Mouse (Mus musculus): ENCODE results near the gene Krt26. TPM values are rescaled to one million over a fixed set of nuclear protein-coding genes. Genes with fewer than 3 reads are reported as not detected.

The Krt26 gene
- polyA plus RNA-seq, 1 experiment from 2014 or later: not detected

DNA sequence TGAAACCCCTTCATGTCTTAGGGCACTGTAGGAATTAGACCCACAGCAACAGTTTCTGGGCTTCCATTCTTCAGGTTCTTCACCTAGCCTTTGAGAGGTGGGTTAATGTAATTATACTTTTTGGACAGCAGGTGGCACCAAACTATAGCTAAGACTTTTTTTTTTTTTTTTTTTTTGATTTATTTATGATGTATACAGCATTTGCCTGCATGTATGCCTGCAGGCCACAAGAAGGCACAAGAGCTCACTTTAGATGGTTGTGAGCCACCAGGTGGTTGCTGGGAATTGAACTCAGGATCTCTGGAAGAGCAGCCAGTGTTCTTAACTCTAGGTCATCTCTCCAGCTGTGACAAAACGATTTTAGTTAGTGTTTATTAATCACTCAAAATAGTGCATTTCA lies 26.9 kb downstream of the Krt26 start:
- H3K4me1 ChIP-seq (ENCODE audit: insufficient read depth): 0 out of 2 replicates have a peak, but pooled peaks cover 3% of the 10 kb centered on the region
- ATAC-seq: no peak
- 67% methylated on average over 1 of the region's 1 CpGs for WGBS (ENCODE audit: insufficient replicate concordance)

DNA sequence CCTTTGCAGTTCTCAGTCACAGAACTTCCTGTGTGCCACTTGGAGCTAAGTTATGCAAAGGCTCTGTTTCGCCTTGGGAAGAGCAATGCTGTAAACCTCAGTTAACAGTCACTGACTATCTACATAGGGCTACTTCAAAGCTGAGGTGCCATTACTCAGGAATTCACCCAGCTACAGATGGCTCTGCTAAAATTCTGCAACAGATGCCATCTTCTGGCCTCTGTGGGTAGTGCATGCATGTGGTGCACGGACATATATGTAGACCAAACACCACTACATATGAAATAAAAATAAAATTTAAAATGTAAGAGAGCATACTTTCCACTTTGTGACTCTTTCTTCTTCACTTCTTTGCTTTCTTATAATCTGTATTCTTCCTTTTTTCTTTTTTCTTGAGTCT lies 30.2 kb downstream of the Krt26 start:
- Histone ChIP-seq H3K27ac (ENCODE audit: low read depth) (no peak overlapping the region), H3K36me3 (replicated peaks; ENCODE audit: insufficient read depth, low read length) (no peaks in the 10 kb centered on the region), H3K4me3 (ENCODE audit: low read depth, low read length) (no peak overlapping the region), H3K4me1 (ENCODE audit: insufficient read depth) (0 out of 2 replicates have a peak, but pooled peaks cover 3% of the 10 kb centered on the region), H3K9me3 (ENCODE audit: low read length) (no peaks in the 10 kb centered on the region), H3K4me2 (ENCODE audit: low read depth, low read length) (no peak overlapping the region), H3K27me3 (ENCODE audit: insufficient read depth, low read length) (no peaks in the 10 kb centered on the region), H3K9ac (replicated peaks) (no peak overlapping the region)
- no peak for TF ChIP-seq EP300 (IDR thresholded peaks at IDR 0.05; ENCODE audit: low read depth)
- TF ChIP-seq CTCF (IDR thresholded peaks at IDR 0.05; ENCODE audit: low read depth): peak; percentile 74
- no peak for ATAC-seq
- WGBS (ENCODE audit: insufficient replicate concordance): 17% methylated on average over 2 of the region's 2 CpGs
- peak; percentile 73 for DNase-seq

More for the DNA sequence above, 26.9 kb downstream of the Krt26 start:
- H3K4me2 ChIP-seq (ENCODE audit: low read depth, low read length): no peak overlapping the region
- no peak overlapping the region for H3K9ac ChIP-seq (replicated peaks)
- H3K27me3 ChIP-seq (ENCODE audit: insufficient read depth, low read length): no peaks in the 10 kb centered on the region
- H3K36me3 ChIP-seq (replicated peaks; ENCODE audit: insufficient read depth, low read length): no peaks in the 10 kb centered on the region
- no peaks in the 10 kb centered on the region for H3K9me3 ChIP-seq (ENCODE audit: low read length)
- H3K27ac ChIP-seq (ENCODE audit: low read depth): no peak overlapping the region
- TF ChIP-seq EP300 (IDR thresholded peaks at IDR 0.05; ENCODE audit: low read depth) (no peak), CTCF (IDR thresholded peaks at IDR 0.05; ENCODE audit: low read depth) (peak; percentile 55)
- DNase-seq: no peak
- H3K4me3 ChIP-seq (ENCODE audit: low read depth, low read length): no peak overlapping the region

DNA sequence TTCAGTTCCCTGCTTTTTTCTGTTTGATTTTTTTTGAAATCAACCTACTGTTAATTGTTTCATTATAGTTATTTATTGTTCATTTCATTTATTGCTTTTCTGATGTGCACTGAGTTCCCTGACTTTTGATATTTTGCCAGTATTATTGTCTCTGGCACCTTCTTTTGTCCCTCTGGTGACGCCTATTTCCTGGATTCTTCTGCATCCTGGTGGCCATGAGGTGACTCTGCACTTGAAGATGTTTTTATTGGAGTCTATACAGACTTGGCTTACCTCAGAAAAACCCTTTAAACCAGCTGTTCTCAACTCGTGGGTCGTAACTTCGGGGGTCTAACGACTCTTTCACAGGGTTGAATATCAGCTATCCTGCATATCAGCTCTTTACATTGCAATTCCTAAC lies 42.7 kb downstream of the Krt26 start:
- H3K27me3 ChIP-seq (ENCODE audit: insufficient read depth, low read length): no peaks in the 10 kb centered on the region
- TF ChIP-seq EP300 (IDR thresholded peaks at IDR 0.05; ENCODE audit: low read depth) (no peak), CTCF (IDR thresholded peaks at IDR 0.05; ENCODE audit: low read depth) (peak; percentile 52)
- H3K36me3 ChIP-seq (replicated peaks; ENCODE audit: insufficient read depth, low read length): no peaks in the 10 kb centered on the region
- WGBS (ENCODE audit: insufficient replicate concordance): 44% methylated on average over 5 of the region's 5 CpGs
- H3K9ac ChIP-seq (replicated peaks): no peak overlapping the region
- ATAC-seq: no peak
- no peak for DNase-seq
- 0 out of 2 replicates have a peak, but pooled peaks cover 3% of the 10 kb centered on the region for H3K9me3 ChIP-seq (ENCODE audit: low read length)
- H3K27ac ChIP-seq (ENCODE audit: low read depth): no peak overlapping the region
- H3K4me2 ChIP-seq (ENCODE audit: low read depth, low read length): no peak overlapping the region
- H3K4me3 ChIP-seq (ENCODE audit: low read depth, low read length): no peak overlapping the region
- no peaks in the 10 kb centered on the region for H3K4me1 ChIP-seq (ENCODE audit: insufficient read depth)

DNA sequence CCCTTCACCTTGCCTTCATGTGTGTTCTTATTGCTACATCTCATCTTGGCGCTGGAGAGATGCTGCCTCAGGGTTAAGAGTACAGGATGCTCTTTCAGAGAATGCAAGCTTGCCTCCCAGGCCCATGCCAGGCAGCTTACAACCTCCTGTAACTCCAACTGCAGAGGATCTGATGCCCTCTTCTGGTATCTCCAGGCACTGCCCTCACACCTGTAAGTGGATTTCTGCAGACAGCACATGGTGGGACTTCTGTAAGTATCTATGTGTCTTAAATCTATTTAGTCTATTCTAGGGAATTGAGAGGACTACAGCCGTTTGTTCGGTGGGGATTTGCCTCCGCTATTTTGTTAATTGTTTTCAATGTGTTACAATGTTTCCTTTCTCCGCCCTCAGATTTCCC lies 44.9 kb downstream of the Krt26 start:
- WGBS (ENCODE audit: insufficient replicate concordance): 56% methylated on average over 5 of the region's 5 CpGs
- H3K4me3 ChIP-seq (ENCODE audit: low read depth, low read length): no peak overlapping the region

DNA sequence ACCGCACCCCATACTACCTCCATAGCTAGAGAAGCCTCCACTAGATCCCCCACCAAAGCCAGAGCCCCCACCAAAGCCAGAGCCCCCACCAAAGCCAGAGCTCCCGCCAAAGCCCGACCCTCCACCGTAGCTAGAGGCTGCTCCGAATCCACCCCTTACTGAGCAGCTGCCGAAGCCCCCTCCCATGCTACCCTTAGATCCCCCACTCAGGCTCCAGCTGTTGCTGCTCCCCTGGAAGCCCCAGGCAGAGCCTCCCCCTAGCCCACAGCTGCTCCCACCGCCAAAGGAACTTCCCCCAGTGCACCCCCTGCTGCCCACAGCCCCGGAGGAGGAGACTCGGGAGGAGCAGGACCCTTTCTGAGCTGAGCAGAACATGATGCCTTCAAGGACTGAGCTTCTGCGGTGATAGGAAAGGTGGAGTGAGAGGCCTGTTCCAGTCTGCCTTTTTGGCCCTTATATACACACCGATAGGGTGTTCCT lies 52.9 kb downstream of the Krt26 start, which contains the start of gene Krt24:
Gene Krt24 (minus strand): TSS at position 430 of the 480 bp plus-strand sequence.
- Histone ChIP-seq H3K9ac (replicated peaks) (no peak within 1 kb of the TSS), H3K27me3 (ENCODE audit: insufficient read depth, low read length) (no peaks in the 10 kb centered on the region), H3K9me3 (ENCODE audit: low read length) (no peaks in the 10 kb centered on the region), H3K27ac (ENCODE audit: low read depth) (no peak within 1 kb of the TSS), H3K4me2 (ENCODE audit: low read depth, low read length) (no peak within 1 kb of the TSS), H3K4me3 (ENCODE audit: low read depth, low read length) (no peak within 1 kb of the TSS), H3K36me3 (replicated peaks; ENCODE audit: insufficient read depth, low read length) (no peaks in the 10 kb centered on the region), H3K4me1 (ENCODE audit: insufficient read depth) (no peaks in the 10 kb centered on the region)
- TF ChIP-seq EP300 (IDR thresholded peaks at IDR 0.05; ENCODE audit: low read depth) (no peak), CTCF (IDR thresholded peaks at IDR 0.05; ENCODE audit: low read depth) (no peak)
- whole genome bisulfite sequencing (ENCODE audit: insufficient replicate concordance): 50% methylated on average over 11 of the region's 11 CpGs
- DNase-seq (no peak), ATAC-seq (no peak)

More for the DNA sequence above, 44.9 kb downstream of the Krt26 start:
- no peaks in the 10 kb centered on the region for H3K27me3 ChIP-seq (ENCODE audit: insufficient read depth, low read length)
- H3K36me3 ChIP-seq (replicated peaks; ENCODE audit: insufficient read depth, low read length): no peaks in the 10 kb centered on the region
- no peak overlapping the region for H3K27ac ChIP-seq (ENCODE audit: low read depth)
- DNase-seq: peak; percentile 45
- ATAC-seq: no peak
- H3K4me1 ChIP-seq (ENCODE audit: insufficient read depth): no peaks in the 10 kb centered on the region
- no peak overlapping the region for H3K4me2 ChIP-seq (ENCODE audit: low read depth, low read length)
- TF ChIP-seq EP300 (IDR thresholded peaks at IDR 0.05; ENCODE audit: low read depth) (no peak), CTCF (IDR thresholded peaks at IDR 0.05; ENCODE audit: low read depth) (peak; percentile 76)
- no peak overlapping the region for H3K9ac ChIP-seq (replicated peaks)
- 0 out of 2 replicates have a peak, but pooled peaks cover 3% of the 10 kb centered on the region for H3K9me3 ChIP-seq (ENCODE audit: low read length)

DNA sequence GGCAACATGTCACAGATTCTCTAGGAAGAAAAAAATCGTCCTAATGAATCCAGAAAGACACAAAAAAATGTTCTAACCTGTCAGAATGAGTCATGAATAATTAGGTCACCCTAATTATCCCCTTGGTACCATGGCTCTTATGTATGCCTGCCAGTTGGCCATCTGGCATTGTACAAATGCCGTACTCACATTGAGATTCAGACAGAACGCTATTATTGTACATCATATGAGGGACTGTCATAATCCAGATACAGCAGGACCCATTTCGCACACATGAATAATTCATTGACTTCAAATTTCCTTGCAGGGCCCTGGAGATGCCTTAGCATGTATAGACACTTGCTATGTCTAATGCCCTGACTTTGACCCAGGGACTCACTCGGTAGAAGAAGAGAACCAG lies 53.8 kb downstream of the Krt26 start:
- ATAC-seq: no peak
- Histone ChIP-seq H3K27ac (ENCODE audit: low read depth) (no peak overlapping the region), H3K9ac (replicated peaks) (no peak overlapping the region), H3K4me2 (ENCODE audit: low read depth, low read length) (no peak overlapping the region), H3K27me3 (ENCODE audit: insufficient read depth, low read length) (no peaks in the 10 kb centered on the region), H3K36me3 (replicated peaks; ENCODE audit: insufficient read depth, low read length) (no peaks in the 10 kb centered on the region), H3K4me1 (ENCODE audit: insufficient read depth) (no peaks in the 10 kb centered on the region), H3K4me3 (ENCODE audit: low read depth, low read length) (no peak overlapping the region), H3K9me3 (ENCODE audit: low read length) (no peaks in the 10 kb centered on the region)
- no peak for DNase-seq
- 75% methylated on average over 5 of the region's 5 CpGs for WGBS (ENCODE audit: insufficient replicate concordance)
- TF ChIP-seq CTCF (IDR thresholded peaks at IDR 0.05; ENCODE audit: low read depth) (no peak), EP300 (IDR thresholded peaks at IDR 0.05; ENCODE audit: low read depth) (no peak)
